Comparison of ENCODE assay signal across 8 mouse cellular contexts in the genomic region with DNA sequence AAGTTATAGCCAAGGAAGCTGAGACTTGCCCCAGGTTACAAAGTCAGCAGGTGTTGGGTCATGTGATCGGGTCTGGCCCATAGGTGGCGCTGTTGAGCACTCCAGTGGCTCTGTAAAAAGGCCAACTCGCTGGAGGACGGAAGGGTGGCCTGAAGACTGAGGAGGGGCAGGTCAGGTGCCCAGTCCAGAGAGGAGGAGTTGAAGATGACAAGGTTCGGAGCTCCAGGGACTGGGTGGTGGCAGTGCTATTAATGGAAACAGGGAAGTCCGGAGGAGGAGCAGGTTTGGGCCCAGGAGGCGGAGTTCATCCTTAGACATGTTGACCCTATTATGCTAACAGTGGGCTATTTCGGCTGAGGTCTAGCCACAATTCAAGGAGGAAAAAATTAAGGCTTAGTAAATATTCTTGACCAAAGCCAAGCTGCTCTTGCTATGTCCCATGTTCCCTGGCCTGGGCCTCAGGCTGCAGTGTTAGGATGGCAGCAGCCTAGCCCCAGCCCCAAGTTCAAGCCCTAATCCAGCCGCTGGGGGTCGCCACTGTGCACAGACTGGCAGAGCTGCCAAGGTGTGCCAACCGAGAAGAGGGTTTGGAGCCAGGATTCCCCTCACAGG.
DNase-seq lines count a peak whose midpoint lies in the region; ATAC-seq and TF ChIP-seq lines count a peak whose summit lies in the region.

No protein-coding gene starts in this region.

- peaks cover 65% of the 10 kb centered on the region for H3K4me1 ChIP-seq in heart, embryonic 15.5 days (replicated peaks)
- peaks cover 33% of the 10 kb centered on the region for H3K4me1 ChIP-seq in liver, embryonic 12.5 days

- H3K36me3 ChIP-seq in heart, embryonic 15.5 days = no peaks in the 10 kb centered on the region
- no peaks in the 10 kb centered on the region for H3K36me3 ChIP-seq in liver, embryonic 12.5 days
- H3K36me3 ChIP-seq in myocyte (ENCODE audit: control insufficient read depth, insufficient read depth) = no peaks in the 10 kb centered on the region

- no peaks in the 10 kb centered on the region for H3K27me3 ChIP-seq in heart, embryonic 15.5 days
- H3K27me3 ChIP-seq in liver, embryonic 12.5 days (replicated peaks) = no peaks in the 10 kb centered on the region; the same call in 1 of the 2 replicates
- no peaks in the 10 kb centered on the region for H3K27me3 ChIP-seq in myocyte (ENCODE audit: control insufficient read depth, insufficient read depth, insufficient read length)

- H3K4me3 ChIP-seq in heart, embryonic 15.5 days = no peak overlapping the region
- peak overlapping the region; percentile 30 for H3K4me3 ChIP-seq in liver, embryonic 12.5 days
- H3K4me3 ChIP-seq in myocyte = peak overlapping the region; percentile 5

- no peaks in the 10 kb centered on the region for H3K79me2 ChIP-seq in myocyte (ENCODE audit: control insufficient read depth, insufficient read depth)

- no peak overlapping the region for H3K9ac ChIP-seq in heart, embryonic 15.5 days
- 0 out of 2 replicates have a peak overlapping the region, but pooled peaks have one; percentile 18 for H3K9ac ChIP-seq in liver, embryonic 12.5 days

- WGBS in heart, embryonic 15.5 days = 10% methylated on average over 11 of the region's 11 CpGs
- 14% methylated on average over 11 of the region's 11 CpGs for WGBS in liver, embryonic 12.5 days (ENCODE audit: insufficient replicate concordance)

- peak; percentile 91 for DNase-seq in CD4-positive, CD25-positive, alpha-beta regulatory T cell, adult 2 months (ENCODE audit: low read depth, low spot score)
- DNase-seq in brain, embryonic 14.5 days (ENCODE audit: low read depth) = peak; percentile 85
- peak; percentile 95 for DNase-seq in kidney, postnatal 10 days
- DNase-seq in spleen, postnatal 4 days (ENCODE audit: low spot score in 2 of 2) = peak; percentile 83 to 97

- ATAC-seq in erythroid progenitor cell, adult 5-6 weeks (replicated peaks; ENCODE audit: low FRiP score, poor library complexity, severe bottlenecking) = peak; percentile 75
- peak; percentile 51 for ATAC-seq in heart, embryonic 15.5 days (replicated peaks; ENCODE audit: insufficient number of reproducible peaks, insufficient read depth, low FRiP score, low read depth)
- ATAC-seq in liver, embryonic 12.5 days = peak; percentile 54

- TF ChIP-seq CTCF in brain, embryonic 14.5 days (IDR thresholded peaks at IDR 0.05; ENCODE audit: borderline replicate concordance, extremely low read depth, insufficient read depth, insufficient read length) = peak; percentile 97

- no peak overlapping the region for H3ac ChIP-seq in myocyte (ENCODE audit: control insufficient read depth, insufficient read length)

- peak overlapping the region; percentile 37 for H3K4me2 ChIP-seq in heart, embryonic 15.5 days
- H3K4me2 ChIP-seq in liver, embryonic 12.5 days = peak overlapping the region; percentile 58
- peak overlapping the region; percentile 49 for H3K4me2 ChIP-seq in myocyte (ENCODE audit: low read depth)

- peak overlapping the region; percentile 95 for H3K27ac ChIP-seq in heart, embryonic 15.5 days
- no peak overlapping the region for H3K27ac ChIP-seq in liver, embryonic 12.5 days

- no peak for TF ChIP-seq POLR2A in brain, embryonic 14.5 days (IDR thresholded peaks at IDR 0.05; ENCODE audit: borderline replicate concordance, extremely low read depth, insufficient read depth, insufficient read length, poor library complexity, severe bottlenecking)
- TF ChIP-seq POLR2A in myocyte (IDR thresholded peaks at IDR 0.05; ENCODE audit: insufficient read length, low read depth) = no peak

- H3K9me3 ChIP-seq in heart, embryonic 15.5 days (replicated peaks) = no peaks in the 10 kb centered on the region
- no peaks in the 10 kb centered on the region for H3K9me3 ChIP-seq in liver, embryonic 12.5 days (replicated peaks)

TF ChIP-seq in myocyte, 11 proteins besides CTCF, POLR2A, EP300 and RAD21:
- TF ChIP-seq MYOG (IDR thresholded peaks at IDR 0.05; ENCODE audit: control insufficient read depth in 1 of 3, insufficient read depth in 1 of 3, insufficient read length in 2 of 3, low read depth in 2 of 3) = peak in 1 of 3 experiments; percentile 51
- TF ChIP-seq POLR2AphosphoS2 (IDR thresholded peaks at IDR 0.05; ENCODE audit: insufficient read length, low read depth) = no peak
- peak; percentile 91 for TF ChIP-seq USF1 (IDR thresholded peaks at IDR 0.05; ENCODE audit: low read depth)
- no peak for TF ChIP-seq SRF (IDR thresholded peaks at IDR 0.05; ENCODE audit: control insufficient read depth, insufficient read length, low read depth)
- peak in 2 of 3 experiments; percentile 20 to 63 for TF ChIP-seq MYOD1 (IDR thresholded peaks at IDR 0.05; ENCODE audit: control insufficient read depth in 1 of 3, insufficient read length in 2 of 3, low read depth in 2 of 3)
- no peak for TF ChIP-seq CEBPB (IDR thresholded peaks at IDR 0.05; ENCODE audit: insufficient read depth, poor library complexity, severe bottlenecking)
- no peak for TF ChIP-seq MAX (IDR thresholded peaks at IDR 0.05; ENCODE audit: low read depth)
